Mouse (Mus musculus) spleen, postnatal 10 days (tissue): ENCODE results near the gene Myo1e.

Source experiments
- DNase-seq, 2 experiments: peaks; one replicate each; pipeline ENCODE4 v3.0.0; 2021 to 2022; ENCODE audit warnings: low spot score in 2 of 2

Gene Myo1e

GRCm38 (mm10) chr9:70281407-70281806 lies 74.3 kb downstream of the Myo1e start:
- no peak for DNase-seq

- DNase-seq = no peak
Measured at GRCm38 (mm10) chr9:70282107-70282506, 75.0 kb downstream of the Myo1e start.

- no peak for DNase-seq
Measured at GRCm38 (mm10) chr9:70283151-70283550, 76.0 kb downstream of the Myo1e start.

DNA sequence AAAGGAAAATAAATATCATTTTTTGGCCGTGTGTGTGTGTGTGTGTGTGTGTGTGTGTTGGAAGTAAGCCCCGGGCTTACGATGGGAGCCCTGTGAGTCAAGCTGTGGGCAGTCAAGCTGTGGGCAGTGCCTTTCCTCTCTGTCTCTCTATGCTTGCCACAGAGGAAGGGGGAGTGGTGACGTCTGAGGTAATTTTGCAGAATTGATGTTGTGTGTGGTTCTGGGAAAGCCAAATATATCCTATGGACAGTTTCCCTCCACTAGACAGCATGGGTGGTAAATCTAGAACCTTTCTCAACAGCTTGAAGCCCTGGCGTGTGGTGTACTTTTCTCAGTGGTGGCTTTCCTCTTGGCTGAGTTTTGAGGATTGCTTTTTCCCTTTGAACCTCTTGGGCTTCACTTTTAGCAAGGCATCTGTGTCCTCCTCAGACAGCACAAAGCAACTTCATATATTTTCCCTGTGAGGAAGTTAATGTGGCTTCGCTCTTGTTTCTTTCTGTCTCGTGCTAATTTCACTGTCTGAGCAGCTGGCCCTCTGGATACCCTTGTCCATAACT lies 77.5 kb downstream of the Myo1e start:
- no peak for DNase-seq

- no peak for DNase-seq
Measured at GRCm38 (mm10) chr9:70290785-70291184, 83.6 kb downstream of the Myo1e start.

DNA sequence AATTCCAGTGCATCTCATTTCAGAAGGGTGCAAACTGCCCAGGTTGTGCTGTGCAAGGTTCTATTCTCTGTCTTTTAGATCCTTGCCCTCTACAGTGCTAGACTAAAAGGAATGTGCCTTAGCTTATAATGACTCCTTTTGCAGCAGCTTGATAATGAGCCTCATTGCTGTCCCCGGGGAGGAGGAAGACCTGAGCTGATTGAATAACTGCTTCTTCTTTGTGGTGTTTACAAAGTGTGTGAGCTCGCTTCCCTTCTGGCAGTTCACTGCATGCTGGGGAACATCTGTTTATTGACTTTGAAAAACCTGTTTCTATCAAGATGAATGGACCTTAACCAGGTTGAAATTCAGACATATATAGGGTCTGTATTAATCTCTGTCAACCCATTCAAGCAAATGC lies 89.8 kb downstream of the Myo1e start:
- DNase-seq = no peak

GRCm38 (mm10) chr9:70298221-70298620 lies 91.1 kb downstream of the Myo1e start:
- no peak for DNase-seq

- no peak for DNase-seq
Measured at GRCm38 (mm10) chr9:70300705-70301104, 93.6 kb downstream of the Myo1e start.

DNA sequence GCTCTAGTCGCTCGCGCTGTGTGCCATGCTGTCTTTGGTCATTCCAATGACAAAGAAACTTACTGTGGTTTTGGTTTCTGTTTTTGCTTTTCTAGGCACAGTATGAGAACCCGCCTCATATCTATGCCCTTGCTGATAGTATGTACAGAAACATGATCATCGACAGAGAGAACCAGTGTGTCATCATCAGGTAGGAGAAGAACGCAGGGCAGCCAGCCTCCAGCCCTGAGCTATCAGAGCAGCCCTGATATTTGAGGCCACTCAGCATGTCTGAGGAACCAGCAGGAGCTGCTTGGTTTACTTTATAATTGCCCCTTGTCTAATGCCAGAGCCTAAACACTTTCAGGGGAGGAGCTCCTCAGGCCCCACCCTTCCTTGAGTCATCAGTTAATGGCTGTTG lies 94.4 kb downstream of the Myo1e start:
- no peak for DNase-seq

DNA sequence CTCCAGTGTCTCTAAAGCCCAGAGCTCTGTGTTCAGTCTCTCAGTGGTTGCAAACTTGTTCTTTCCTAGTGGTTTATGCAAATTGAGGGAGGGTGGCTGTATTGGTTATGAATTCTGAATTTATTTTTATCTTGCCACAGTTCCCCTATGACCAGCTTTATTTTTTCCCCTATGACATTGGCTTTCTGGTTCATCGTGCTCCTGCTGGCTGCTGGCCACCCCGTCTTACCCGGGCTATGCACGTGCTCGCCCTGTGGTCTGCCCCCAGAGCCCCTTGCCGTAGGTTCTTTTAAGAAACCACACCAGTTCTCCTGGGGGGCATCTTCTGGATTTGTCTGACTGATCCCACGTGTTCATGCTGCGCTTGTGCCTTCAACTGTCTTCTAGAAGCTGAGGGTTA lies 97.8 kb downstream of the Myo1e start:
- DNase-seq = peak in 1 of 2 experiments; percentile 50

- no peak for DNase-seq
Measured at GRCm38 (mm10) chr9:70310046-70310445, 102.9 kb downstream of the Myo1e start.

DNA sequence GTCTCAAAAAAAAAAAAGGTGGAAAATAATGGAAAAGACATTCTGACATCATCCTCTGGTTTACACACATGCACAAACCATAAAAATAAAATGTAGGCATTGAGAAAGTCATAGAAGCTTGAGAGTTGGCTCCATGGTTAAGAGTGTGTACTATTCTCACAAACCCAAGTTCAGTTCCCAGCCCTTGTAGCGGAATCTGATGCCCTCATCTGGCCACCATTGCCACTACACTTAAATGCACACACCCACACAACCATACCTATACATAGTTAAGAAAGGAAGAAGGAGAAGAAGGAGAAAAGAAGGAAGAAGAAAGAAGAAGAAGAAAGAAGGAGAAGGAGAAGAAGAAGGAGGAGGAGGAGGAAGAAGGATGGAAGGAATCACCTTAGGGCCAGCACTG lies 106.9 kb downstream of the Myo1e start:
- DNase-seq = no peak

- no peak for DNase-seq
Measured at GRCm38 (mm10) chr9:70315130-70315529, 108.0 kb downstream of the Myo1e start.

GRCm38 (mm10) chr9:70318601-70319000 lies 111.5 kb downstream of the Myo1e start:
- DNase-seq = no peak

GRCm38 (mm10) chr9:70324336-70324735 lies 117.2 kb downstream of the Myo1e start:
- DNase-seq = no peak

- DNase-seq = no peak
Measured at GRCm38 (mm10) chr9:70325880-70326595, 118.9 kb downstream of the Myo1e start.

GRCm38 (mm10) chr9:70328193-70328841 lies 121.2 kb downstream of the Myo1e start:
- no peak for DNase-seq

GRCm38 (mm10) chr9:70331727-70332335 lies 124.7 kb downstream of the Myo1e start:
- no peak for DNase-seq

DNA sequence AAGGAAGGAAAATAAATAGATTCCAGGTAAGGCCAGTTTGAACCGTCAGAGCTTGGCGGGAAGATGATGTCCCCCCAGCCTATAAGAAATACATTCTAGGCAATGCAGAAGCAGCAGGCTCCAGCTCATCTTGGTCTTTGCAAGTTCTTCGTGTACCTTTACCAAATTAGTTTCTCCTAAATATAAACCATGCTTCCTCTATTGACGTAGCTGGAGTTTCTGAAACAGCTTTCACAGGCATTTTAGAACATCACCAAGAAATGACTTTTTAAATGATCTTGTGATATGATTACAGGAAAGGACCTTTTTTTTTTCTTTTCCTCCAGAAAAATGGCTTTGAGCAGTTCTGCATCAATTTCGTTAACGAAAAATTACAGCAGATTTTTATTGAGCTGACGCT lies 131.2 kb downstream of the Myo1e start:
- no peak for DNase-seq

DNA sequence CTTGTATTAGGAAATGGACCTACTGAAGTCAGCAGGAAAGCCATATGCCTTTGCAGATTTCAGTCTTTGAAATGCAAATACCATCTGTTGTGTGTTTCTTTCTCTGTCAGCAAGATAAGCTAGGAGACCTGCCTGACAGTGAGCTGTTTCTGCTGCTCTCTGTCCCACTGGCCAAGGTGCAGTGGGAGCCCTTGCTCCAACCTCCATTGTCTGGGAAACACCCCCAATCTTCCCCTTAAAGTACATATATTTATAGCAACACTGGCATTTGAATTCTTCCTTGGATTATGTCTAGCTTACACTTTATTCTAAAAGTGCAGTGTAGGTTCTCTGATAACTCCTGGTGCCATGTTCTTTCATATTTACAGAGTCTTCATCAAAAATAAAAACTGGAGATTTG lies 131.7 kb downstream of the Myo1e start:
- no peak for DNase-seq

GRCm38 (mm10) chr9:70349274-70349673 lies 142.1 kb downstream of the Myo1e start:
- no peak for DNase-seq

GRCm38 (mm10) chr9:70351570-70352277 lies 144.6 kb downstream of the Myo1e start:
- no peak for DNase-seq
